Mouse (Mus musculus) forebrain, embryonic 12.5 days (tissue): ENCODE results near the gene Pxdn. TPM values are rescaled to one million over a fixed set of nuclear protein-coding genes. Genes with fewer than 3 reads are reported as not detected.

Experiments
- ATAC-seq: fragments of 200-750 bp; cut with Nextera tagmentation; 2 replicates; pipeline ENCODE4 v1.8.0; 2017; ENCODE audit warnings: moderate TSS enrichment; ENCODE audit not compliant: low FRiP score
- H3K27ac ChIP-seq: fragments of 300-500 bp; sonication (generic); 2 replicates; pipeline ENCODE4 v1.5.1; 2016; ENCODE audit warnings: mild to moderate bottlenecking
- H3K27me3 ChIP-seq: fragments of 300-500 bp; sonication (generic); 2 replicates; pipeline ENCODE4 v1.6.1; 2016; ENCODE audit warnings: mild to moderate bottlenecking
- H3K36me3 ChIP-seq: fragments of 300-500 bp; sonication (generic); replicated peaks from 2 replicates; pipeline ENCODE4 v1.6.1; 2016; ENCODE audit warnings: mild to moderate bottlenecking
- H3K4me1 ChIP-seq: fragments of 300-500 bp; sonication (generic); 2 replicates; pipeline ENCODE4 v1.6.1; 2016
- H3K4me2 ChIP-seq: fragments of 300-500 bp; sonication (generic); 2 replicates; pipeline ENCODE4 v1.6.1; 2016; ENCODE audit warnings: mild to moderate bottlenecking, moderate library complexity
- H3K4me3 ChIP-seq: fragments of 300-500 bp; sonication (generic); replicated peaks from 2 replicates; pipeline ENCODE4 v1.5.1; 2016; ENCODE audit warnings: mild to moderate bottlenecking
- H3K9ac ChIP-seq: fragments of 300-500 bp; sonication (generic); 2 replicates; pipeline ENCODE4 v1.6.1; 2016; ENCODE audit warnings: mild to moderate bottlenecking
- H3K9me3 ChIP-seq: fragments of 300-500 bp; sonication (generic); 2 replicates; pipeline ENCODE4 v1.6.1; 2016
- WGBS: fragments of 180-500 bp; shearing (Covaris S2); methylation state at CpG from one replicate; pipeline ENCODE4 v1.1.7; 2016; 5-methylcytosine and 5-hydroxymethylcytosine counted together
- polyA plus RNA-seq: library from polyadenylated mRNA; unstranded; fragments of >200 nt; fragmentation: Nextera tagmentation; extraction: Ambion mirVana; gene quantifications from 2 replicates; pipeline ENCODE4 v1.2.1, GENCODE M21; 2016

The Pxdn gene
- polyA plus RNA-seq, 1 experiment from 2014 or later, result 67.6 TPM

- H3K4me3 ChIP-seq, result no peak overlapping the region
- 43% methylated on average over 3 of the region's 3 CpGs for WGBS
- peak overlapping the region; percentile 74 for H3K27ac ChIP-seq
- peaks cover 54% of the 10 kb centered on the region for H3K4me1 ChIP-seq
- no peaks in the 10 kb centered on the region for H3K27me3 ChIP-seq
- H3K36me3 ChIP-seq, result peaks cover 7% of the 10 kb centered on the region; the same call in 1 of the 2 replicates
- H3K4me2 ChIP-seq, result peak overlapping the region; percentile 24
- H3K9me3 ChIP-seq, result no peaks in the 10 kb centered on the region
- 0 out of 2 replicates have a peak, but pooled peaks have one; percentile 52 for ATAC-seq
- no peak overlapping the region for H3K9ac ChIP-seq
These were observed 17.1 kb downstream of the Pxdn start for GRCm38 (mm10) chr12:29954464-29954863.

GRCm38 (mm10) chr12:29956969-29957368 is 19.6 kb downstream of the Pxdn start:
- no peak for ATAC-seq
- H3K27me3 ChIP-seq, result no peaks in the 10 kb centered on the region
- H3K9ac ChIP-seq, result no peak overlapping the region
- H3K4me3 ChIP-seq, result no peak overlapping the region
- peaks cover 49% of the 10 kb centered on the region for H3K4me1 ChIP-seq
- 73% methylated on average over 12 of the region's 12 CpGs for WGBS
- H3K4me2 ChIP-seq, result no peak overlapping the region
- no peaks in the 10 kb centered on the region for H3K9me3 ChIP-seq
- peaks cover 4% of the 10 kb centered on the region; the same call in 1 of the 2 replicates for H3K36me3 ChIP-seq
- H3K27ac ChIP-seq, result no peak overlapping the region

GRCm38 (mm10) chr12:29958637-29959036 is 21.2 kb downstream of the Pxdn start:
- Histone ChIP-seq H3K4me3 (no peak overlapping the region), H3K4me2 (no peak overlapping the region), H3K36me3 (peaks cover 4% of the 10 kb centered on the region; the same call in 1 of the 2 replicates), H3K27me3 (no peaks in the 10 kb centered on the region), H3K4me1 (peaks cover 33% of the 10 kb centered on the region), H3K27ac (no peak overlapping the region), H3K9me3 (no peaks in the 10 kb centered on the region), H3K9ac (no peak overlapping the region)
- no peak for ATAC-seq
- 76% methylated on average over 5 of the region's 5 CpGs for WGBS

GRCm38 (mm10) chr12:29961041-29961440 is 23.6 kb downstream of the Pxdn start:
- Histone ChIP-seq H3K9ac (no peak overlapping the region), H3K27me3 (no peaks in the 10 kb centered on the region), H3K9me3 (no peaks in the 10 kb centered on the region), H3K4me1 (peaks cover 19% of the 10 kb centered on the region), H3K4me2 (no peak overlapping the region), H3K4me3 (no peak overlapping the region), H3K36me3 (peaks cover 15% of the 10 kb centered on the region; the same call in 1 of the 2 replicates), H3K27ac (no peak overlapping the region)
- WGBS, result 93% methylated on average over 1 of the region's 1 CpGs
- no peak for ATAC-seq

- no peak for ATAC-seq
- 95% methylated on average over 6 of the region's 6 CpGs for WGBS
- no peak overlapping the region for H3K4me2 ChIP-seq
- peaks cover 14% of the 10 kb centered on the region for H3K4me1 ChIP-seq
- H3K27me3 ChIP-seq, result no peaks in the 10 kb centered on the region
- H3K27ac ChIP-seq, result no peak overlapping the region
- peaks cover 10% of the 10 kb centered on the region; the same call in 1 of the 2 replicates for H3K36me3 ChIP-seq
- H3K4me3 ChIP-seq, result no peak overlapping the region
- no peaks in the 10 kb centered on the region for H3K9me3 ChIP-seq
- no peak overlapping the region for H3K9ac ChIP-seq
These were observed 27.6 kb downstream of the Pxdn start for GRCm38 (mm10) chr12:29965016-29965415.

GRCm38 (mm10) chr12:29971795-29972464 is 34.5 kb downstream of the Pxdn start:
- Histone ChIP-seq H3K27me3 (no peaks in the 10 kb centered on the region), H3K27ac (no peak overlapping the region), H3K9ac (no peak overlapping the region), H3K36me3 (peaks cover 32% of the 10 kb centered on the region), H3K4me3 (no peak overlapping the region), H3K9me3 (no peaks in the 10 kb centered on the region), H3K4me1 (no peaks in the 10 kb centered on the region), H3K4me2 (no peak overlapping the region)
- WGBS, result 88% methylated on average over 7 of the region's 7 CpGs
- no peak for ATAC-seq

GRCm38 (mm10) chr12:29972533-29972932 is 35.1 kb downstream of the Pxdn start:
- Histone ChIP-seq H3K9ac (no peak overlapping the region), H3K27me3 (no peaks in the 10 kb centered on the region), H3K4me2 (no peak overlapping the region), H3K4me1 (no peaks in the 10 kb centered on the region), H3K36me3 (peaks cover 34% of the 10 kb centered on the region), H3K4me3 (no peak overlapping the region), H3K9me3 (no peaks in the 10 kb centered on the region), H3K27ac (no peak overlapping the region)
- no peak for ATAC-seq
- WGBS, result 88% methylated on average over 6 of the region's 6 CpGs

- H3K4me3 ChIP-seq, result no peak overlapping the region
- H3K27ac ChIP-seq, result no peak overlapping the region
- no peak for ATAC-seq
- no peaks in the 10 kb centered on the region for H3K27me3 ChIP-seq
- H3K4me1 ChIP-seq, result no peaks in the 10 kb centered on the region
- H3K4me2 ChIP-seq, result no peak overlapping the region
- no peaks in the 10 kb centered on the region for H3K9me3 ChIP-seq
- 89% methylated on average over 8 of the region's 8 CpGs for WGBS
- H3K9ac ChIP-seq, result no peak overlapping the region
- peaks cover 69% of the 10 kb centered on the region for H3K36me3 ChIP-seq
These were observed 42.7 kb downstream of the Pxdn start for GRCm38 (mm10) chr12:29980076-29980475.

- ATAC-seq, result no peak
- 92% methylated on average over 7 of the region's 7 CpGs for WGBS
- H3K27me3 ChIP-seq, result no peaks in the 10 kb centered on the region
- H3K9me3 ChIP-seq, result no peaks in the 10 kb centered on the region
- H3K4me1 ChIP-seq, result no peaks in the 10 kb centered on the region
- H3K36me3 ChIP-seq, result peaks cover 72% of the 10 kb centered on the region
- H3K4me3 ChIP-seq, result no peak overlapping the region
- H3K27ac ChIP-seq, result no peak overlapping the region
- H3K9ac ChIP-seq, result no peak overlapping the region
- H3K4me2 ChIP-seq, result no peak overlapping the region
These were observed 44.4 kb downstream of the Pxdn start for GRCm38 (mm10) chr12:29981722-29982293.

- ATAC-seq, result no peak
- Histone ChIP-seq H3K27ac (no peak overlapping the region), H3K36me3 (peaks cover 80% of the 10 kb centered on the region), H3K9ac (no peak overlapping the region), H3K9me3 (no peaks in the 10 kb centered on the region), H3K4me1 (no peaks in the 10 kb centered on the region), H3K27me3 (no peaks in the 10 kb centered on the region), H3K4me2 (no peak overlapping the region), H3K4me3 (no peak overlapping the region)
- 94% methylated on average over 9 of the region's 9 CpGs for WGBS
These were observed 45.8 kb downstream of the Pxdn start for GRCm38 (mm10) chr12:29983190-29983589.

- no peak for ATAC-seq
- Histone ChIP-seq H3K27ac (no peak overlapping the region), H3K9me3 (no peaks in the 10 kb centered on the region), H3K9ac (no peak overlapping the region), H3K4me2 (no peak overlapping the region), H3K4me1 (no peaks in the 10 kb centered on the region), H3K27me3 (no peaks in the 10 kb centered on the region), H3K36me3 (peaks cover 79% of the 10 kb centered on the region), H3K4me3 (no peak overlapping the region)
- WGBS, result 91% methylated on average over 6 of the region's 6 CpGs
These were observed 47.7 kb downstream of the Pxdn start for GRCm38 (mm10) chr12:29985126-29985525.

GRCm38 (mm10) chr12:29986241-29986640 is 48.8 kb downstream of the Pxdn start:
- WGBS, result 92% methylated on average over 10 of the region's 10 CpGs
- no peak overlapping the region for H3K9ac ChIP-seq
- H3K27ac ChIP-seq, result no peak overlapping the region
- no peaks in the 10 kb centered on the region for H3K9me3 ChIP-seq
- H3K36me3 ChIP-seq, result peaks cover 83% of the 10 kb centered on the region
- no peak for ATAC-seq
- no peak overlapping the region for H3K4me3 ChIP-seq
- no peak overlapping the region for H3K4me2 ChIP-seq
- no peaks in the 10 kb centered on the region for H3K27me3 ChIP-seq
- no peaks in the 10 kb centered on the region for H3K4me1 ChIP-seq

- H3K4me3 ChIP-seq, result no peak overlapping the region
- H3K4me2 ChIP-seq, result no peak overlapping the region
- H3K9me3 ChIP-seq, result no peaks in the 10 kb centered on the region
- 91% methylated on average over 5 of the region's 5 CpGs for WGBS
- H3K27ac ChIP-seq, result no peak overlapping the region
- peaks cover 6% of the 10 kb centered on the region for H3K4me1 ChIP-seq
- no peak for ATAC-seq
- H3K27me3 ChIP-seq, result no peaks in the 10 kb centered on the region
- peaks cover 97% of the 10 kb centered on the region for H3K36me3 ChIP-seq
- no peak overlapping the region for H3K9ac ChIP-seq
These were observed 61.5 kb downstream of the Pxdn start for GRCm38 (mm10) chr12:29998895-29999294.
